Mouse (Mus musculus): ENCODE results near the gene Cep85l. TPM values are rescaled to one million over a fixed set of nuclear protein-coding genes. Genes with fewer than 3 reads are reported as not detected.

Cep85l gene
- polyA plus RNA-seq, 2 experiments from 2014 or later, result 1.8 to 2.8 TPM

Other genes with a start within 250 kb of the Cep85l start
- 1 to 10 TPM; 1.8 to 2.0 TPM for gene Pln, start 42.3 kb downstream of the Cep85l start, polyA plus RNA-seq (2017; shearing (Covaris generic))
- 10 to 100 TPM in 1 of 2 experiments, 1 to 10 TPM in 1; 6.8 to 10.4 TPM for gene Asf1a, start 216.8 kb upstream of the Cep85l start, polyA plus RNA-seq (2017; shearing (Covaris generic))

Data from CD4-positive, CD25-positive, alpha-beta regulatory T cell, adult 4 months (primary cell).